Mouse (Mus musculus) kidney, postnatal 25 days (tissue): Measurements from ENCODE around the gene Sec23b.
A peak's percentile ranks its signal among the peaks of the same experiment; 100 is the strongest.

Experiments
- DNase-seq, 2 experiments: peaks; one replicate each; pipeline ENCODE4 v3.0.0; 2021; ENCODE audit warnings: mixed read lengths in 2 of 2

Gene Sec23b

DNA sequence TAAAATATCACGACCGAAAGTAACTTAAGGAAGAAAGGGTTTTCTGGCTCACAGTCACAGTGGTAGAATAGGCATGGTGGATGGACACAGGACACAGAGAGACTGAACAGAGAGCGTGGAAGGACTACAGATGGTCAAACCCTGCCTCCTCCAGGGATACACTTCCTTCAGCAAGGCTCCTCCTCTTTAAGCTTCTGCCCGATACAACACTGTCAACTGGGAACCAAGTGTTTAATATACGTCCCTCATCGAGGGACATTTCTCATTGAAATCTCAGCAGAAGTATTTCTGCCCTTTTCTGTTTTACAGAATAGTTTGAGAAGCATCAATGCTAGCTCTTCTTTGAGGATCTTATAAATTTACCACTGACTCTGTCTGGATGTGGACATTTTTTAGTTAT, 57.9 kb downstream of the Sec23b start:
- DNase-seq, result no peak

DNA sequence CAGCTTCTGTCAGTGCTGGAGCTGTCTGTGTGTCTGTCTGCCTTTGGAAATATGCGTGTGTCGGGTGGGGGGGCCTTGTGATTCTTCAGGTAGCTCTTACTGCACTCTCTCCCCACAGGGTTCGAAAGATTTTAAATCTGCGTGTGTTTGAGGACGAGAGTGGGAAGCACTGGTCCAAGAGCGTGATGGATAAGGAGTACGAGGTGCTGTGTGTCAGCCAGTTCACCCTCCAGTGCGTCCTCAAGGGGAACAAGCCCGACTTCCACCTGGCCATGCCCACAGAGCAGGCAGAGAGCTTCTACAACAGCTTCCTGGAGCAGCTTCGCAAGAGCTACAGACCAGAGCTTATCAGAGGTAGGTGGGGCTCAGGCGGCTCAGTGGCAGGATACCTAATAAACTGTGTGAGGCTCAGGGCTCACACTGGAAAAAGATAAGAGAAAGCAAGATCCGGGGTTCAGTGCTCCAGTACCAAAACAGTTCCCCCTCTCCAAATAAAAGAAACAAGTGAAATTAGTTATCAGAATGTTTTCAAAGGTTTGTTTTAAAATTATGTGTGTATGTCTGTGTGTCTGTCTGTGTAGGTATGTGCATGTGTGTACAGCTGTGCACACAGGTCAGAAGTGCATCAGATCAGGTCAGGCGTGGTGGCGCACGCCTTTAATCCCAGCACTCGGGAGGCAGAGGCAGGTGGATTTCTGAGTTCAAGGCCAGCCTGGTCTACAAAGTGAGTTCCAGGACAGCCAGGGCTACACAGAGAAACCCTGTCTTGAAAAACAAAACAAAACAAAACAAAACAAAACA, 61.2 kb downstream of the Sec23b start:
- no peak for DNase-seq

DNA sequence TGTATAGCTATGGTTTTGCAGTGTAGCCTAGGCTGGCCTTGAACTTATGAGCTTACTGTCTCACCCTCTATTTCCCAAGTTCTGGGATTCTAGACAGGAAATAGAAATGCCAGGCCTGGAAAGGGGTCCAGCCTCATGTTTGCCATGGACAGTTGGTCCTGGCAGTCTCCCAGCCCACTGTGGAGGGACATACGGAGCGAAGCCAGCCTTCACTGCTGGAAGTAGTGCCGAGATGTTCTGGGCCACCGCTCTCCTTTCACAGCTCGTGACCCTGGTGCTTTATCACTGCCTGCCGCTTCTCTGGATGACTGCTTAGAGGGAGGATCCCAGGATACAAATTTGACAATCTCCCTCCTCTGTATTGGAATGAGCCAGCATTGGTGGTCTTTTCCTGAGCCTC, 65.5 kb downstream of the Sec23b start:
- no peak for DNase-seq

DNA sequence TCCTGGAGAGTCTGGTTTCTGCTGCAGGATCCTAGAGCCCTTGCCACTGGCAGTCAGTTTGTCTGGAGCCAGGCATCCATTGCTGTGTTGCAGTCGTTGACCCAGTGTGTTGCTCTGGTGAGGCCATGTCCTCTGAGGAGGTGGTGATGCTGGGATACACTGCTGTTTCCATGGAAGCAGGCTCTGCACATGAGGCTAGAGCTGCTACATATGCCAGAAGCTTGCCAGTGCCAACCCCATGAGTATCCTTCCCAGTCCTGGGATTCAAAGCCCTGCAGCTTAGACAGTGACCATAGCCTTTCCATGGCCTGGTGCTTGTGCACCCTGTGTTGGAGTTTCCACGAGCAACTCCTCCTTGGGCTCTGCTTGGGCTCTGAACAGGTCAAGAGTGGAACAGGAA, 77.5 kb downstream of the Sec23b start:
- DNase-seq, result no peak

DNA sequence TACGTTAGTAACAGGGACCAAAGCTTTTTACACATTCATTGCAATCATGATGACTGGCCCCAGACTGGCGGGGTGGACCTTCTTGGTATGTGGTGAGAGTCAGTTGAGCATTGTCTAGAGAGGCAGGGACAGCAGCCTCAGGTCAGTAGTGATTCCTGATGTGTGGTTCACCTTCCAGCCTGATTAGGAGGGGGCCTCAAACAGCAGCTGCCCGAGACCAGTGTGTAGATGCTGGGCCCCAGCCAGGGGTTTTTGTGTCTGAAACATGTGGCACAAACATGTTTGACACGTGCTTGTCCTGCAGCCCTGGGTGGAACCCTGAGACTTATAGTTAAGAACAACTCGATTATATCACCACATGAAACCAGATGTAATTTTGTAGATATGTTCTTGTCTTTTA, 78.2 kb downstream of the Sec23b start:
- DNase-seq, result peak; percentile 17 to 51

DNA sequence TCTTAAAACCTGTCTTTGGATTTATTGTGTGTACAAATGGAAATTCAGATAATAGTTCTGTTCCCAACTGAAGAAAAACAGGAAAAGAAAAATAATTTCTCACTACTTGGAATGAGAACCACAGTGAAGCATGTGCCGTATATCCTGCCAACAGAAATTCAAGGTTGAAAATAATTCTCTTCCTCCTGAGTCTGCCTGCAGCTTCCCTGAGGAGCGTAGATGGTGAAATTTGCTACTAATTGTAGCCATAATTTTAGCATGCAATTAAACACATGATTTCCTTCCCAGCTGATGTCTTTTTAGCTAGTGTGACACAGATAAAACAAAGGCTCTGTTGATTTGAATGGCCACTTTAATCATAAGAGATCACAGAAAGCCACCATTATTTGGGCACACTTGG, 78.7 kb downstream of the Sec23b start:
- no peak for DNase-seq

DNA sequence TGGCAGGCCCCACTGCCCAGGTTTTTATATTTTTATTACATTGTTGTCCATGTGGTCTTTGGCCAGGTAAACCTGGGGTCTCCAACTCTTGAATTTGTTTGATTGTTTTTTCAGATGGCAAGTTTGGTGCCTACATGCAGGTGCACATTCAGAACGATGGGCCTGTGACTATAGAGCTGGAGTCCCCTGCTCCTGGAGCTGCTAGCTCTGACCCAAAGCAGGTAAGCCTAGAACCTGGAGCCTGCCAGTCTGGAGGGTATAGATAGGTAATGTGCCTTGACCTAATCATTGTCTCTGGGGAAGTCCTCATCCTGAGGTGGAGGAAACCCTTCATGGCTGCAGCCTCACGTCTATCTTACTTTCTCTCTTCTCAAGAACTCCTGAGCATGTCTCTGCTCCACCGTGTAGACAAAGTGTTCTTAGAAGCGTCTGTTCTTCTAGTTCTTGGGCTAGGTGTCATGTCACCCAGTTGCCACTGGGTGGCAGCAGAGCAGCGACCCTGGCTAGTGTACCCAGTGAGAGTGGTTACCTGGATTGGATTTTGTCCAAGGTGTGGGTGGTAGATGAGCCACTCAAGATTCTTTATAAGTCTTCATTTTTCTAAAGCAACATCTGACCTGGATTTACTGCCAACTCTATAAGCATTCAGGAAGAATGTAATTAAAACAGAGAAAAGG, 79.8 kb downstream of the Sec23b start:
- peak; percentile 54 to 68 for DNase-seq

DNA sequence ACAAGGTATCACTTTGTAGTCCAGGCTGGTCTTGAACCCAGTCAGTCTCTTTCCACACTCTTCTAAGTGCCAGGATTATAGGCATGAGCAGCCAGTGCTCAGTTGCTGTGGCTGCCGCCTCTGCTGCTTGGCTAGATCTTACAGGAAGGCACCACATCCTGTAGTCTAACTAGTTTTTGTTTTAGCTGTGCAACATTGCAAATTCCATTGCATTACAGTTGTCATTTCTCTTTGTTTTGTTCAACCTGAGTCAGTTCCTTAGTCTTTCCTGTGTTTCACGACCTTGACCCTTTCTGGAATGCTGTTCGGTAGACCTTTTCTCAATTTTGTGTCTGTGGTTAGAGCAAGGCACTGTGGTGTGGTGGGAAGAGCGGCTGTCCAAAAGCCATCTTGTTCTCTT, 81.2 kb downstream of the Sec23b start:
- DNase-seq, result peak; percentile 15 to 52

DNA sequence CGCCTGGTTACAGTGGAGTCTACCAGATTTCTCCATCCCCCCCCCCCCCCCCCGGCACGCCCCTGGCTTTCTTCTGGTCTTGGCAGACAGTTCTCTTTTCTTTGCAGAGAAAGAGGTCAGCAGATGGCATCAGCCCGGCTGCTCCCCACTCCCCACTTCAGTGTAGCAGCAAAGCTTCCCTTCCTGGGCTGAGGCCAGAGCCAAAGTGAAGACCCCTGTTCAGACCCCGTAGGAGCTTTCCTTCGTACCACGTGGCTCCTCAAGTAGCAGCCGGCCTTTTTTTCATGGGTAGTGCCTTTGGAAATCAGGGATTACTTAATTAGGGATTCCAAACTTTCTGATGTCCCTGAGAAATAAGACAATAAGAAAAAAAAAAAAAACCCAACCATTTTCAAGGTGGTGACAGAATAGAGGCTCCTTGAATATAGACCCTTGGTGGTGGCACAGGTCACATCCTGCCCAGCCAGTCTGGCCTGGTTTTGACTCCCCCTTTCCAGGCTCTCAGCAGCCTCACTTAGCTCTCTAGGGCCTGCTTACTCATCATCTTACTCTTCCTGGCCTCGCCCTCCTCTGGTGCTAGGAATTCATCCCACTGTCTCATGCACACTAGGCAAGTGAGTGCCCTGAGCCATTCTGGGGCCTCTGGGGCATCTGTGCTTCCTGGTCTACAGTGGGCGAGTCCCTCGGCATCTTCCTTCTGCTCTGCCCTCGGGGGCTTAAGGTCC, 81.8 kb downstream of the Sec23b start:
- no peak for DNase-seq

DNA sequence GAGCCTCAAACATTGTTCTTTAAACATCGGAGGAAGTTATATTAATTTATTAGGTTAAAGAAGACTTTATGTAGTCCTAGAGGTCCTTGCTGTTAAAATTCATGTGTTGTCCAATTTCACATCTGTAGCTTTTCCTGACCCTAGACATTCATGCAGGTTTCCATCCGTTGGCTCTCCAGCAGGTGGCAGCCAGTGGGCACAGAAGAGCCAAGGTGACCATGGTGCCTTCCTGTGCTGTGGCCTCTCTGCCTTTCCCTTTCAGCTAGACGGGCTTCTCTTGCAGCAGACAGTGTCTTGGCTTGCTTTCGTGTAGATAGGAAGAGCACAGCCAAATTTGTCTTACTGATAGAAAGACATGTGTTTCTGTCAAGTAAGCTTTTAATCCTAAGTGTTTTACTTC, 82.7 kb downstream of the Sec23b start:
- DNase-seq, result peak; percentile 42 to 51

DNA sequence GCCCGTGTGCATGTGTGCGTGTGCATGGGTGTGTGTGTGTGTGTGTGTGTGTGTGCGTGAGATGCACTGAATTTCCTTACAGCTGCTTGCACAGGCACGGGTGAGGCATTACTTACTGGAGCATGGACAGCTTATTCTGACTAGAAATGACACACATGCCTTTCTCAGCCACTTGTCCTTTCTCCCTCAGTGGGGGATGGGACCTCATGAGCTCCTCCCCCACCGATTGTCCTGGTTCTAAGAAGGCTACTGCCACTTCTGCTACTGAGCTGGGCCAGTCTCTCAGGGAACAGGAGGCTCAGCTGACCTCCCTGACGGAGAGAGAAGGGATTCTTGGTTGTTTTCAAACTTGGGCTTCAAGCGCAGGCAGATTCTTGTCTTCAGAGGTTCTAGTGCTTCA, 84.1 kb downstream of the Sec23b start:
- no peak for DNase-seq
